Mouse (Mus musculus) midbrain, postnatal 0 days (tissue): ENCODE measurements around the gene Myoc. TPM values are rescaled to one million over a fixed set of nuclear protein-coding genes. Genes with fewer than 3 reads are reported as not detected.

Experiments used
- ATAC-seq: fragments of 200-750 bp; cut with Nextera tagmentation; 2 replicates; pipeline ENCODE4 v1.8.0; 2017; ENCODE audit warnings: moderate number of reproducible peaks, mild to moderate bottlenecking, moderate TSS enrichment, moderate library complexity; ENCODE audit not compliant: low FRiP score
- DNase-seq: peaks from one replicate; pipeline ENCODE4 v3.0.0-alpha.2; 2015; ENCODE audit warnings: low spot score
- H3K27ac ChIP-seq: fragments of 300-500 bp; sonication (generic); 2 replicates; pipeline ENCODE4 v1.5.1; 2014; ENCODE audit warnings: low read depth, mild to moderate bottlenecking, low read length, mixed read lengths
- H3K27me3 ChIP-seq: fragments of 300-500 bp; sonication (generic); 2 replicates; pipeline ENCODE4 v1.6.1; 2014; ENCODE audit warnings: low read length, control low read depth, mixed read lengths; ENCODE audit not compliant: insufficient read depth
- H3K36me3 ChIP-seq: fragments of 300-500 bp; sonication (generic); 2 replicates; pipeline ENCODE4 v1.6.1; 2014; ENCODE audit warnings: low read length, control low read depth, mixed read lengths; ENCODE audit not compliant: insufficient read depth
- H3K4me1 ChIP-seq: fragments of 300-500 bp; sonication (generic); 2 replicates; pipeline ENCODE4 v1.6.1; 2014; ENCODE audit warnings: mild to moderate bottlenecking, control low read depth, antibody characterized with exemption, low read length, mixed read lengths; ENCODE audit not compliant: insufficient read depth
- H3K4me2 ChIP-seq: fragments of 300-500 bp; sonication (generic); 2 replicates; pipeline ENCODE4 v1.6.1; 2014; ENCODE audit warnings: low read depth, mild to moderate bottlenecking, low read length, mixed read lengths; ENCODE audit not compliant: poor library complexity, severe bottlenecking
- H3K4me3 ChIP-seq: fragments of 300-500 bp; sonication (generic); 2 replicates; pipeline ENCODE4 v1.5.1; 2014; ENCODE audit warnings: low read depth, mild to moderate bottlenecking, low read length, moderate library complexity
- H3K9ac ChIP-seq: fragments of 300-500 bp; sonication (generic); replicated peaks from 2 replicates; pipeline ENCODE4 v1.6.1; 2014; ENCODE audit warnings: mild to moderate bottlenecking, low read length, moderate library complexity, mixed read lengths; ENCODE audit not compliant: poor library complexity, severe bottlenecking
- H3K9me3 ChIP-seq: fragments of 300-500 bp; sonication (generic); 2 replicates; pipeline ENCODE4 v1.6.1; 2016; ENCODE audit warnings: low read length, control low read depth
- CTCF ChIP-seq: IDR thresholded peaks from 2 replicates; pipeline ENCODE4 v1.5.1; 2016; ENCODE audit warnings: antibody characterized with exemption, mild to moderate bottlenecking
- WGBS: fragments of 180-500 bp; shearing (Covaris S2); extraction: QIAGEN DNeasy Blood & Tissue Kit; methylation state at CpG from one replicate; pipeline ENCODE4 v1.1.7; 2014; 5-methylcytosine and 5-hydroxymethylcytosine counted together
- polyA plus RNA-seq: library from polyadenylated mRNA; unstranded; fragments of >200 nt; fragmentation: Nextera tagmentation; extraction: Ambion mirVana; gene quantifications from 2 replicates; pipeline ENCODE4 v1.2.1, GENCODE M21; 2015
- total RNA-seq: library from RNA; depleted of rRNA; stranded (reverse); fragments of >200 nt; gene quantifications from 2 replicates; pipeline ENCODE4 v1.2.3, GENCODE M21; 2014; rRNA removed

Gene Myoc
- total RNA-seq, result 0.24 and 0.27 TPM in 2 replicates
- 0.21 and 0.33 TPM in 2 replicates for polyA plus RNA-seq

DNA sequence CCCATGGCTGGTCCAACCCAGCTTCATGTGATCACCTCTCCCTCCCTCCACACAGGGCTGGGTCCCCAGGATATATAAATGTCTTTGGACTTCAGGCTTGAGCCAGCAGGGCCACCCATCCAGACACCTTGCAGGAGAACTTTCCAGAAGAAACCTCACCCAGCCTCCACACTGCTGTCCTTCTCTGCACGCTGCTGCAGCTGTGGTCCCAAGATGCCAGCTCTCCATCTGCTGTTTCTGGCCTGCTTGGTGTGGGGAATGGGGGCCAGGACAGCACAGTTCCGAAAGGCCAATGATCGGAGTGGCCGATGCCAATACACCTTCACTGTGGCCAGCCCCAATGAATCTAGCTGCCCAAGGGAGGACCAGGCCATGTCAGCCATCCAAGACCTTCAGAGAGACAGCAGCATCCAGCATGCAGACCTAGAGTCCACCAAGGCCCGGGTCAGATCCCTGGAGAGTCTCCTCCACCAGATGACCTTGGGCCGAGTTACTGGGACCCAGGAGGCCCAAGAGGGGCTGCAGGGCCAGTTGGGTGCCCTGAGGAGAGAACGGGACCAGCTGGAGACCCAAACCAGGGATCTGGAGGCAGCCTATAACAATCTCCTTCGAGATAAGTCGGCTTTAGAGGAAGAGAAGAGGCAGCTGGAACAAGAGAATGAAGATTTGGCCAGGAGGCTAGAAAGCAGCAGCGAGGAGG, at the start of gene Myoc:
Gene Myoc (plus strand): TSS at position 105 of the 700 bp plus-strand sequence.
- no peak for TF ChIP-seq CTCF
- ATAC-seq (no peak), DNase-seq (no peak)
- H3K4me3 ChIP-seq, result no peak within 1 kb of the TSS
- H3K9me3 ChIP-seq, result 0 out of 2 replicates have a peak, but pooled peaks cover 2% of the 10 kb centered on the region
- H3K27ac ChIP-seq, result no peak within 1 kb of the TSS
- H3K9ac ChIP-seq, result no peak within 1 kb of the TSS
- no peaks in the 10 kb centered on the region for H3K4me1 ChIP-seq
- H3K4me2 ChIP-seq, result no peak within 1 kb of the TSS
- no peaks in the 10 kb centered on the region for H3K36me3 ChIP-seq
- WGBS, result 83% methylated on average over 10 of the region's 10 CpGs
- no peaks in the 10 kb centered on the region for H3K27me3 ChIP-seq

DNA sequence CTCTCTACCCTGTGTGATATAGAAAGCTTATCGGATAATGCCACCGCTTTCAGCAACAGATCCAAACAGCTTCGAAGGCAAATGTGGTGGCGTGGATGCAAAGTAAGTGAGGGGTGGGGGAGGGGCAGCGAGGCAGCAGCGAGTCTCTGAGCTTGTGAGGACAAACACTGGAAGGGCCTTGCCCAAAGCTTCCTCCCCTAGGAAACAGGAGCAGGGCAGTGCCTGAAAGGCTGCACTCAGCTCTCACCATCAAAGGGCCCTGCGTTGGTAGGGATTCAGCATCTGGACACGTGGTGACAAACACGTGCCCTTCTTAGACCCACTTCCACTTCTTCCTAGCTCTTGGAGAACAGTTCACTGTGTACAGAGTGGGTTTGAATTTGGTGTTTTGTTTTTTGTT, 49.5 kb upstream of the Myoc start:
- DNase-seq (peak; percentile 37), ATAC-seq (peak; percentile 74)
- Histone ChIP-seq H3K4me3 (no peak overlapping the region), H3K27me3 (no peaks in the 10 kb centered on the region), H3K9ac (no peak overlapping the region), H3K4me2 (no peak overlapping the region), H3K36me3 (peaks cover 16% of the 10 kb centered on the region; the same call in 1 of the 2 replicates), H3K9me3 (no peaks in the 10 kb centered on the region), H3K27ac (no peak overlapping the region), H3K4me1 (no peaks in the 10 kb centered on the region)
- 8% methylated on average over 9 of the region's 9 CpGs for WGBS
- TF ChIP-seq CTCF, result no peak

DNA sequence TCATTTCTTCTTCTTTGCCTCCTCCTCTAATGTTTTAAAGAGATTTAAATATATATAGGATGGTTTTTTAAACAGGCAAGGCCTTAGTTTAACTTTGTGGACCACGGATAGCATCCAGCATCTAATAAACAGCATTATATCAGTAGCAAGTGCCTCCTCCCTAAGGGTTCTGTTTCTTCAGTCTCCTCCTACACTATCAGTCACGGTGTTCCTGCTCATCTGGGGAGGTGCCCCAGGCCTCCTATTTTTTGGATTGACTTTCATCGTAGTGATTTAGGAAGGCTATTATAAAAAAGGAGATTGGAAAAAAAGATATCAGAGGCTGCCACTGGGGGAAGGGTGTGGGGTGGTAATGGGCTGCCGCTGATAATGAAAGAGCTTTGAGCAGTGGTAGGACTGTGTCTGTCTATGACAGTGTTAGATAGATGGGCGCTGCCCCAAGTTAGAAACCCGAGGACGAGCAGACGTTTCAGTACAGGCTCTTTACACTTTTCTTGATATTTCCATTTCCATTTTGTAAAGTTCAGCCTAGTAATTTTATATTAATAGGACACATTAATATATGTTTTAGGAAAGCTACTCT, 48.4 kb upstream of the Myoc start:
- H3K27ac ChIP-seq, result no peak overlapping the region
- H3K36me3 ChIP-seq, result 0 out of 2 replicates have a peak, but pooled peaks cover 15% of the 10 kb centered on the region
- H3K9ac ChIP-seq, result no peak overlapping the region
- TF ChIP-seq CTCF, result no peak
- H3K4me1 ChIP-seq, result no peaks in the 10 kb centered on the region
- DNase-seq (no peak), ATAC-seq (no peak)
- no peaks in the 10 kb centered on the region for H3K9me3 ChIP-seq
- H3K27me3 ChIP-seq, result no peaks in the 10 kb centered on the region
- no peak overlapping the region for H3K4me3 ChIP-seq
- WGBS, result 61% methylated on average over 8 of the region's 8 CpGs
- H3K4me2 ChIP-seq, result no peak overlapping the region

DNA sequence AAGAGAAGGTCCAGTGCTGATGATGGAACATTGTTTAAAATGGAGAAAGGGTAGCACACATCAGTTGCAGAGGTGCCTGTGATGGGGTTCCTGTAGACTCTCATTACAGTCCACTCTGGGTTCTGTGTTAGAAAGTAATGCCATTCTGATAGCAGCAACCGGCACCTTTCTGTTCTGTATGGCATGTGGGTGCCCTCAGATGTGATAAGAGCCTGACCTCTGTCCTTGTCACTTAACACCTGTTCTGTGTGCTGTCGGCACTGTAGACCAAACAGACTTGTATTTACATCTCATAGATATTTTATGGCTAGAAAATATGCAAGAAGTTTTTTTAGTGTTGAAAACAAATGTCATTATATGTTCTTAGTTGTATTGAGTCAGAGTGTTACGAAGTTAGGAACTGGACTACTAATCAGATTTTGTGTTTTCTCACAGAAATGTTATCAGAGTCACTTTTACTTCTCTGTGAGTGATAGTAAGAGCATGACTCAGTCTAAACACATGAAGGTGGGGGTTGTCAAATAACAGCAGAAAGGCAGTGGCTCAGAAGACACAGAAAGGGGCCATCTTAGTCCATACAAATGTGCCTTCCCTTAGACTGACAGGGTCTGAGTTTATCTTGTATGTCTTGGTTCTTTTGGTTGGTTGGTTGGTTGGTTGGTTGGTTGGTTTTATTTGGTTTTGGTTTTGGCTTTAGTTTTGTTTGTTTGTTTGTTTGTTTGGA, 41.4 kb upstream of the Myoc start:
- Histone ChIP-seq H3K4me3 (no peak overlapping the region), H3K27ac (no peak overlapping the region), H3K4me1 (no peaks in the 10 kb centered on the region), H3K36me3 (peaks cover 22% of the 10 kb centered on the region), H3K9me3 (no peaks in the 10 kb centered on the region), H3K4me2 (no peak overlapping the region), H3K27me3 (no peaks in the 10 kb centered on the region), H3K9ac (no peak overlapping the region)
- WGBS, result 93% methylated on average over 3 of the region's 3 CpGs
- ATAC-seq (no peak), DNase-seq (no peak)
- TF ChIP-seq CTCF, result no peak

DNA sequence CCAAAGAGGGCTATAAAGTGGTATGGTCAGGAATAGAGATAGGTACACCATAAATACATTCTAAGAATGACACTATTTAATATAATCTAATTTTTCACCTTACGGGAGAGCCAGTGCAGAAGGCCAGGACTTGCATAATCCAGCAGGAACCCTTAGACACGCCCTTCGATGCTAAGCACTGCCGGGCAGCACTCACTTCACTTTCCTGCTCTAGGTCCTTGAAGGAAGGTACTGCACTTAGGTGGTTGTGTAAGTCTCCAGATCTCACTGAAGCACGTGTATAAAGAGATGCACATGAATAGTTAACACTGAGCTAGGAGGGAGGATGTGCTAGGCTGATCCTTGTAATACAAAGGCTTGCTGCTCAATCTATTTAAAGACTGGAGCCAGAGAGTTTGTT, 39.3 kb upstream of the Myoc start:
- Histone ChIP-seq H3K4me2 (no peak overlapping the region), H3K4me1 (no peaks in the 10 kb centered on the region), H3K9me3 (no peaks in the 10 kb centered on the region), H3K36me3 (peaks cover 17% of the 10 kb centered on the region), H3K9ac (no peak overlapping the region), H3K4me3 (no peak overlapping the region), H3K27ac (no peak overlapping the region), H3K27me3 (no peaks in the 10 kb centered on the region)
- ATAC-seq (no peak), DNase-seq (no peak)
- no peak for TF ChIP-seq CTCF
- WGBS, result 94% methylated on average over 5 of the region's 5 CpGs

DNA sequence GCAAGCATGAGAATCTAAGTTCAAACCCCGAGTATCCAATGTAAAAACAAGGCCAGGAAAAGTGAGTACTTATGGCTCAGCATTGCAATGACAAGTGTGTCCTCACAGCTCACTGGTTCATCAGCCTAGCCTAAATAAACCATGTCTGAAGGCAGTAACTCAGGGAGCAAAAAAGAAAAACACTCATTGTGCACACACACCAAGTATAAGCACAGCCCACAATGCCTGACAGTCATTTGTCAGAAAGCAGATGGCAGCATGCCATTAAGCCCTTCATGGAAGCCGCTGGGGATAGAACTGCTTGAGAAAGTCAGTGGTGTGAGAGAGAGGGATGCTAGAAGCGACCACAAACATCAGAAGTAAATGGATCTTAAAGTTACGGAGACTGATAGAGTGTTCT, 37.7 kb upstream of the Myoc start:
- WGBS, result 63% methylated on average over 4 of the region's 4 CpGs
- Histone ChIP-seq H3K4me3 (no peak overlapping the region), H3K4me2 (no peak overlapping the region), H3K36me3 (peaks cover 14% of the 10 kb centered on the region), H3K9me3 (no peaks in the 10 kb centered on the region), H3K9ac (no peak overlapping the region), H3K4me1 (no peaks in the 10 kb centered on the region), H3K27ac (no peak overlapping the region), H3K27me3 (no peaks in the 10 kb centered on the region)
- ATAC-seq (peak; percentile 10; the same call in 1 of the 2 replicates), DNase-seq (peak; percentile 68)
- no peak for TF ChIP-seq CTCF
